Mouse (Mus musculus) hindbrain, embryonic 15.5 days (tissue): ENCODE data around the gene Pla2g4d. TPM values are rescaled to one million over a fixed set of nuclear protein-coding genes. Genes with fewer than 3 reads are reported as not detected.
A peak's percentile ranks its signal among the peaks of the same experiment; 100 is the strongest.

Source experiments
- ATAC-seq: fragments of 200-750 bp; cut with Nextera tagmentation; 2 replicates; pipeline ENCODE4 v1.8.0; 2017; ENCODE audit warnings: low read depth, moderate number of reproducible peaks, moderate TSS enrichment; ENCODE audit not compliant: low FRiP score
- H3K27ac ChIP-seq: fragments of 300-500 bp; sonication (generic); replicated peaks from 2 replicates; pipeline ENCODE4 v1.5.1; 2015; ENCODE audit warnings: mild to moderate bottlenecking, inconsistent platforms
- H3K27me3 ChIP-seq: fragments of 300-500 bp; sonication (generic); 2 replicates; pipeline ENCODE4 v1.6.1; 2015; ENCODE audit warnings: control low read depth, inconsistent platforms
- H3K36me3 ChIP-seq: fragments of 300-500 bp; sonication (generic); 2 replicates; pipeline ENCODE4 v1.6.1; 2015; ENCODE audit warnings: control low read depth, inconsistent platforms
- H3K4me1 ChIP-seq: fragments of 300-500 bp; sonication (generic); replicated peaks from 2 replicates; pipeline ENCODE4 v1.6.1; 2015; ENCODE audit warnings: control low read depth, inconsistent platforms
- H3K4me2 ChIP-seq: fragments of 300-500 bp; sonication (generic); 2 replicates; pipeline ENCODE4 v1.6.1; 2015; ENCODE audit warnings: moderate library complexity, mild to moderate bottlenecking, inconsistent platforms
- H3K4me3 ChIP-seq: fragments of 300-500 bp; sonication (generic); 2 replicates; pipeline ENCODE4 v1.5.1; 2015; ENCODE audit warnings: mild to moderate bottlenecking, inconsistent platforms
- H3K9ac ChIP-seq: fragments of 300-500 bp; sonication (generic); 2 replicates; pipeline ENCODE4 v1.6.1; 2015; ENCODE audit warnings: inconsistent platforms
- H3K9me3 ChIP-seq: fragments of 300-500 bp; sonication (generic); 2 replicates; pipeline ENCODE4 v1.6.1; 2016; ENCODE audit warnings: control low read depth, inconsistent platforms
- WGBS: fragments of 180-500 bp; shearing (Covaris S2); methylation state at CpG from one replicate; pipeline ENCODE4 v1.1.7; 2015; 5-methylcytosine and 5-hydroxymethylcytosine counted together
- polyA plus RNA-seq: library from polyadenylated mRNA; unstranded; fragments of >200 nt; fragmentation: Nextera tagmentation; extraction: Ambion mirVana; gene quantifications from 2 replicates; pipeline ENCODE4 v1.2.1, GENCODE M21; 2015

Pla2g4d gene
- polyA plus RNA-seq, 1 experiment from 2014 or later = not detected

- no peaks in the 10 kb centered on the region for H3K36me3 ChIP-seq
- H3K27ac ChIP-seq = no peak overlapping the region
- ATAC-seq = no peak
- H3K9me3 ChIP-seq = no peaks in the 10 kb centered on the region
- no peaks in the 10 kb centered on the region for H3K27me3 ChIP-seq
- H3K9ac ChIP-seq = no peak overlapping the region
- no peaks in the 10 kb centered on the region for H3K4me1 ChIP-seq
- no peak overlapping the region for H3K4me3 ChIP-seq
- 82% methylated on average over 4 of the region's 4 CpGs for WGBS
- no peak overlapping the region for H3K4me2 ChIP-seq
Measured at GRCm38 (mm10) chr2:120285639-120286038, 3.4 kb downstream of the Pla2g4d start.

GRCm38 (mm10) chr2:120284705-120285104 lies 4.3 kb downstream of the Pla2g4d start:
- no peak overlapping the region for H3K4me3 ChIP-seq
- ATAC-seq = no peak
- H3K9ac ChIP-seq = no peak overlapping the region

GRCm38 (mm10) chr2:120284094-120284493 lies 4.9 kb downstream of the Pla2g4d start:
- no peak for ATAC-seq
- Histone ChIP-seq H3K9me3 (no peaks in the 10 kb centered on the region), H3K4me3 (no peak overlapping the region), H3K4me2 (no peak overlapping the region), H3K27me3 (no peaks in the 10 kb centered on the region), H3K4me1 (no peaks in the 10 kb centered on the region), H3K9ac (no peak overlapping the region), H3K27ac (no peak overlapping the region), H3K36me3 (no peaks in the 10 kb centered on the region)
- 82% methylated on average over 5 of the region's 5 CpGs for WGBS

More at GRCm38 (mm10) chr2:120284705-120285104, 4.3 kb downstream of the Pla2g4d start:
- Histone ChIP-seq H3K36me3 (no peaks in the 10 kb centered on the region), H3K9me3 (no peaks in the 10 kb centered on the region), H3K27me3 (no peaks in the 10 kb centered on the region), H3K27ac (no peak overlapping the region), H3K4me2 (no peak overlapping the region), H3K4me1 (no peaks in the 10 kb centered on the region)

GRCm38 (mm10) chr2:120283550-120283949 lies 5.4 kb downstream of the Pla2g4d start:
- 66% methylated on average over 6 of the region's 6 CpGs for WGBS
- Histone ChIP-seq H3K4me2 (no peak overlapping the region), H3K27me3 (no peaks in the 10 kb centered on the region), H3K4me1 (no peaks in the 10 kb centered on the region), H3K9me3 (no peaks in the 10 kb centered on the region), H3K36me3 (no peaks in the 10 kb centered on the region), H3K9ac (no peak overlapping the region), H3K4me3 (no peak overlapping the region), H3K27ac (no peak overlapping the region)
- ATAC-seq = no peak

- H3K36me3 ChIP-seq = no peaks in the 10 kb centered on the region
- no peaks in the 10 kb centered on the region for H3K4me1 ChIP-seq
- no peaks in the 10 kb centered on the region for H3K9me3 ChIP-seq
- no peak overlapping the region for H3K27ac ChIP-seq
- 66% methylated on average over 3 of the region's 3 CpGs for whole genome bisulfite sequencing
- no peak overlapping the region for H3K9ac ChIP-seq
- no peak overlapping the region for H3K4me2 ChIP-seq
- ATAC-seq = no peak
- H3K4me3 ChIP-seq = no peak overlapping the region
- H3K27me3 ChIP-seq = no peaks in the 10 kb centered on the region
Measured at GRCm38 (mm10) chr2:120281221-120281620, 7.8 kb downstream of the Pla2g4d start.

GRCm38 (mm10) chr2:120279961-120280360 lies 9.0 kb downstream of the Pla2g4d start:
- H3K27ac ChIP-seq = no peak overlapping the region
- H3K4me3 ChIP-seq = no peak overlapping the region
- H3K9me3 ChIP-seq = no peaks in the 10 kb centered on the region
- no peak overlapping the region for H3K4me2 ChIP-seq
- 17% methylated on average over 8 of the region's 8 CpGs for WGBS
- no peak overlapping the region for H3K9ac ChIP-seq
- no peaks in the 10 kb centered on the region for H3K27me3 ChIP-seq
- H3K36me3 ChIP-seq = no peaks in the 10 kb centered on the region
- H3K4me1 ChIP-seq = no peaks in the 10 kb centered on the region
- ATAC-seq = no peak

- no peaks in the 10 kb centered on the region for H3K4me1 ChIP-seq
- 78% methylated on average over 4 of the region's 4 CpGs for WGBS
- ATAC-seq = no peak
- H3K4me2 ChIP-seq = no peak overlapping the region
- no peak overlapping the region for H3K4me3 ChIP-seq
- no peaks in the 10 kb centered on the region for H3K27me3 ChIP-seq
- no peak overlapping the region for H3K9ac ChIP-seq
- no peaks in the 10 kb centered on the region for H3K9me3 ChIP-seq
- H3K27ac ChIP-seq = no peak overlapping the region
- H3K36me3 ChIP-seq = no peaks in the 10 kb centered on the region
Measured at GRCm38 (mm10) chr2:120276951-120277350, 12.0 kb downstream of the Pla2g4d start.

GRCm38 (mm10) chr2:120268635-120269034 lies 20.4 kb downstream of the Pla2g4d start:
- Histone ChIP-seq H3K27me3 (no peaks in the 10 kb centered on the region), H3K4me1 (no peaks in the 10 kb centered on the region; the same call in 1 of the 2 replicates), H3K4me2 (0 out of 2 replicates have a peak overlapping the region, but pooled peaks have one; percentile 15), H3K27ac (no peak overlapping the region), H3K36me3 (no peaks in the 10 kb centered on the region), H3K4me3 (no peak overlapping the region), H3K9ac (no peak overlapping the region), H3K9me3 (no peaks in the 10 kb centered on the region)
- WGBS = 3% methylated on average over 9 of the region's 9 CpGs
- no peak for ATAC-seq

- Histone ChIP-seq H3K27me3 (no peaks in the 10 kb centered on the region), H3K4me3 (no peak overlapping the region), H3K4me1 (no peaks in the 10 kb centered on the region; the same call in 1 of the 2 replicates), H3K9ac (no peak overlapping the region), H3K27ac (no peak overlapping the region), H3K36me3 (no peaks in the 10 kb centered on the region), H3K4me2 (no peak overlapping the region), H3K9me3 (no peaks in the 10 kb centered on the region)
- no peak for ATAC-seq
- 76% methylated on average over 6 of the region's 6 CpGs for WGBS
Measured at GRCm38 (mm10) chr2:120265523-120265922, 23.5 kb downstream of the Pla2g4d start.

- Histone ChIP-seq H3K9ac (no peak overlapping the region), H3K27ac (no peak overlapping the region), H3K4me1 (no peaks in the 10 kb centered on the region; the same call in 1 of the 2 replicates), H3K36me3 (no peaks in the 10 kb centered on the region), H3K9me3 (no peaks in the 10 kb centered on the region), H3K4me2 (no peak overlapping the region), H3K4me3 (no peak overlapping the region), H3K27me3 (no peaks in the 10 kb centered on the region)
- peak; percentile 45; the same call in 1 of the 2 replicates for ATAC-seq
- WGBS = 48% methylated on average over 10 of the region's 10 CpGs
Measured at GRCm38 (mm10) chr2:120264858-120265257, 24.1 kb downstream of the Pla2g4d start.

GRCm38 (mm10) chr2:120262876-120263275 lies 26.1 kb downstream of the Pla2g4d start:
- Histone ChIP-seq H3K4me3 (no peak overlapping the region), H3K4me2 (no peak overlapping the region), H3K9ac (no peak overlapping the region), H3K4me1 (no peaks in the 10 kb centered on the region; the same call in 1 of the 2 replicates), H3K27me3 (no peaks in the 10 kb centered on the region), H3K9me3 (no peaks in the 10 kb centered on the region), H3K27ac (no peak overlapping the region), H3K36me3 (no peaks in the 10 kb centered on the region)
- 27% methylated on average over 1 of the region's 1 CpGs for WGBS
- no peak for ATAC-seq

- Histone ChIP-seq H3K27ac (no peak overlapping the region), H3K4me1 (no peaks in the 10 kb centered on the region; the same call in 1 of the 2 replicates), H3K36me3 (no peaks in the 10 kb centered on the region), H3K4me2 (no peak overlapping the region), H3K9ac (no peak overlapping the region), H3K4me3 (no peak overlapping the region), H3K27me3 (no peaks in the 10 kb centered on the region), H3K9me3 (no peaks in the 10 kb centered on the region)
- WGBS = 85% methylated on average over 3 of the region's 3 CpGs
- no peak for ATAC-seq
Measured at GRCm38 (mm10) chr2:120261346-120261745, 27.7 kb downstream of the Pla2g4d start.

- no peak overlapping the region for H3K4me2 ChIP-seq
- no peaks in the 10 kb centered on the region for H3K36me3 ChIP-seq
- H3K27ac ChIP-seq = no peak overlapping the region
- H3K9me3 ChIP-seq = no peaks in the 10 kb centered on the region
- H3K4me3 ChIP-seq = no peak overlapping the region
- ATAC-seq = no peak
- H3K4me1 ChIP-seq = no peaks in the 10 kb centered on the region
- H3K9ac ChIP-seq = no peak overlapping the region
- no peaks in the 10 kb centered on the region for H3K27me3 ChIP-seq
Measured at GRCm38 (mm10) chr2:120256259-120256658, 32.7 kb downstream of the Pla2g4d start.
